Mouse (Mus musculus) gastrocnemius, postnatal 4 days (tissue): ENCODE measurements around the gene Kcns1. TPM values are rescaled to one million over a fixed set of nuclear protein-coding genes. Genes with fewer than 3 reads are reported as not detected.

Experiments
- DNase-seq, 2 experiments: peaks; one replicate each; pipeline ENCODE4 v3.0.0; 2021 to 2022; ENCODE audit warnings: low spot score in 2 of 2, mixed read lengths in 2 of 2
- total RNA-seq, 2 experiments: library from RNA; stranded (reverse); gene quantifications; 2 replicates each; pipeline ENCODE4 v1.2.3; 2021

Kcns1 gene
- total RNA-seq, 2 experiments from 2014 or later: 0.21 to 0.52 TPM

DNA sequence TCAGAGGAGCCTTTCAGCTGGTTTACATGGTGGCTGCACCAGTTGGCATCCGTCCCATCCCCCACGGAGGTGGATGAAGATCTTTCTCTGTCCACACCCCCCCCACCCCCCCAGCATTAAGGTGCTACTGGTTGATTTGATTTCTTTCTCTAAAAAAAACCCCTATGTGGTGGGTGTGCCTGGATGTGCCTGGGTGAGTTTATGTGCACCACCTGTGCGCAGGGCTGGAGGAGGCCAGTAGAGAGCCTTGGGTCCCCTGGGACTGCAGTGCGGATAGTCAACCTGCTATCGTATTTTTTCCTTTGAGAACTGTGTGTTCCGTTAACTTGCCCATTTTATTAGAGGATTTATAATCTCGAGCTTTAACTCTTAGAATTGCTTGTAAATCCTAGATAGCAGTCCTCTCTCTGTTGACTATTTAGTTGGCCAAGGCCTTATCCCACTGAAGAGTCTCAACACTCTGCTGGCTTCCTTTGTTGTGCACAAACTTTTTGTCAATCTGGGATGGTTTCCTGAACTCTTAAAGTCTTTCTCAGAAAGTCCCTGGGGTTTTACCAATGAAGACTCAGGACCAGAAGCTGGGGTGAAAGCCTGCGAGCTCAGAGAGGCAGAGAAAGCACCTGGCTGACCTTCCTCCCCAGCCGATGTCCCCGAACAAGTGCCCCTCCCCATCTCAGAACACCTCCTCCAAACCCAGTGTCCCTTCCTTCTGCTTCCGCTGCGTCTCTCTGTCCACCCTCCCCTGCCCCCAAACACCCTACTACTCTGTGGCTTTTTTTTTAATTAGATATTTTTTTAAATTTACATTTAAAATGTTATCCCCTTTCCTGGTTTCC is 42.1 kb downstream of the Kcns1 start:
- DNase-seq: no peak

DNA sequence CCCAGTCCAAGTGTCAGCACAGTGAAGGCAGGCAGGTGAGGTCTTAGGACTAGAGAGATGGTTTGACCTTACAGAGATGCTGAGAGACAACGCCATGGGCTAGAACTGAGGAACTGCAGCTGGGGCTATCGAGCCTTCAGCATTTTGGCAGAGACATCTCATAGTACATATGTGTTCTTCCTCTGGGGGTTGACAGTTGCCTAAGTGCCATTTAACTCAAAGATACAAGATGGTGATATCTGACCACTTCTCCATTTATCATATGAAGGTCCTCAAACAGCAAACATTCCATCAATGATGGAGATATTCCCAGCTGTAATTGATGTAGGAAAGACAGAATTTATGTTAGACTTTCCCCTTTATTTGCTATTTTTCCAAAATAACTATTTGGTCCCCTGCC is 43.6 kb downstream of the Kcns1 start:
- DNase-seq: no peak

GRCm38 (mm10) chr2:164126533-164126955 is 44.4 kb downstream of the Kcns1 start:
- peak in 1 of 2 experiments; percentile 49 for DNase-seq

GRCm38 (mm10) chr2:164123169-164123766 is 47.6 kb downstream of the Kcns1 start:
- no peak for DNase-seq

DNA sequence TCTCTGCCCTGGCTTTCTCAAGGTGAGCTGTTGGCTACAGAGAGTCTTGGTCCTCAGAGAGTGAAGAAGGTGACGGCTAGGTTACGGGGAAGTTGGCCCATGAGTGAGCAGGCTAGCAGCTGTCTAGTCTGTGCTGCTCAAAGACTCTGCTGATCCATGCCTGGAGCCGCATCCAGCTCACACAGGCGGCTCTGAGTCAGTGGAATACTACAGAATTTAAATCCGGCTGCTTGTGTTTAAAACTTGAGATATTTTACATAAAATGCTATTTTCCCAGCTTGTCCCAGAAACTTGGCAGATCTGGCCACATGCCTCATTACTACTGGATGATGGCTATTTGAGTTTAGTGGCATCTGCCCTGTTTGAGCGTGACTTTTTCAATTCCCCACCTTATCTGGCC is 51.4 kb downstream of the Kcns1 start:
- DNase-seq: no peak

DNA sequence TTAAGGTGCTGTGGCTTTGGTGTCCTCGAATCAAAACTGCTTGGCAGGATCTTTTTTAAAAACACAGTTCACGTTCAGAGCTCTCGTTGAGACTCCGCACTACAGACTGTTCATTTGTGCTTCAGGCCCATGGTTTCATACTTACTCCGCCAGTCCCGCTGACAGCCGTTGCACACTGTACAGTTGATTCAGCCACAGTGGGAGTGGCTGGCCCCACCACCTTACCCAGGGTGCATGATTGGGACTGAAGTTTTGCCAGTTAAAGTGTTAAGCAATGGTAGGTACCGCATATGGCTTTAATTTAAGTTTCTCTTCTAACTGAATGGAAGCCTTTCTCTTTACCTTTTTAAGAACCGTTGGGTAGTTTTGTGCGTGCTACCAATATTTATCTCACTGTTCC is 55.4 kb downstream of the Kcns1 start:
- no peak for DNase-seq

DNA sequence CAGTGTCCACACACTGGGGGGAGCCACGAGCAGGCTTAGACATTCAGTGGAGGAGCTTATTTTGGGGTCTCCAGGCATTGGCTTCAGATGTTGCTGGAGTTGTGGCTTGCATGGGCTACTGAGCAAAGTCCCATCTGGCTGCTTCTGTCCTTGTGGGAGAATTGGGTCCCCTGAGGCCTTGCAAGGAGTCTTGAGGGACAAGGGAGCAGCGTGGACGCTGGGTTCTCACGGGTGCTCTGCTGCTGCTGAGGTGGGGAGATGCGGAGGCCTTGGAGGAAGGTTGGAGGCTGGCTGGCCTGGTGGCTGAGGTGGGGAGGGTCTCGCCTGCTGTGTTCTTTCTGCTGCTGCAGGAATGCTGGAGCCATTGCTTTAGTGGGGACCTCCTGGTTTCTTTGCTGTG is 56.9 kb downstream of the Kcns1 start:
- no peak for DNase-seq

Other genes starting within 250 kb of the Kcns1 start
- gene Ywhab, start 176.2 kb downstream of the Kcns1 start, total RNA-seq: 100 to 1,000 TPM; 129 to 132 TPM
- gene Pabpc1l, start 145.7 kb downstream of the Kcns1 start, total RNA-seq: 1 to 10 TPM; 3.8 to 4.8 TPM
- 10 to 100 TPM; 19.1 to 21.3 TPM for gene Stk4, start 100.8 kb downstream of the Kcns1 start, total RNA-seq
- 10 to 100 TPM; 25.2 to 25.4 TPM for gene Tomm34, start 99.9 kb downstream of the Kcns1 start, total RNA-seq
- gene Wfdc5, start 11.6 kb upstream of the Kcns1 start, total RNA-seq: not detected
- gene Wfdc12, start 19.5 kb upstream of the Kcns1 start, total RNA-seq: not detected
- not detected for gene Wfdc15a, start 29.0 kb upstream of the Kcns1 start, total RNA-seq
- gene Wfdc15b, start 50.5 kb upstream of the Kcns1 start, total RNA-seq: not detected
- not detected for gene Svs2, start 67.4 kb upstream of the Kcns1 start, total RNA-seq
- not detected for gene Svs3b, start 85.5 kb upstream of the Kcns1 start, total RNA-seq
- not detected for gene Svs4, start 107.3 kb upstream of the Kcns1 start, total RNA-seq
- gene Svs3a, start 118.2 kb upstream of the Kcns1 start, total RNA-seq: not detected
- not detected for gene Svs6, start 145.6 kb upstream of the Kcns1 start, total RNA-seq
- gene Svs5, start 161.6 kb upstream of the Kcns1 start, total RNA-seq: not detected
- gene Slpi, start 218.0 kb upstream of the Kcns1 start, total RNA-seq: under 1 TPM; 0.57 to 0.76 TPM
- under 1 TPM; 0.13 to 0.15 TPM for gene Rbpjl, start 232.0 kb upstream of the Kcns1 start, total RNA-seq
- 1 to 10 TPM; 5.5 to 6.0 TPM for gene Matn4, start 234.0 kb upstream of the Kcns1 start, total RNA-seq